Mouse (Mus musculus) spleen, postnatal 4 days (tissue): ENCODE data around the gene Dazl.
"Not testable (repeated sequence)": the region's sequence is repeated elsewhere in the genome, so short reads cannot be mapped to it uniquely, and the experiment has no call there.

Experiments
- DNase-seq, 2 experiments: peaks; one replicate each; pipeline ENCODE4 v3.0.0; 2022; ENCODE audit warnings: low spot score in 2 of 2

Dazl gene

GRCm38 (mm10) chr17:50291485-50292200 is 1.8 kb downstream of the Dazl start:
- DNase-seq, result no peak

- no peak for DNase-seq
Measured at GRCm38 (mm10) chr17:50284845-50285244, 8.6 kb downstream of the Dazl start.

GRCm38 (mm10) chr17:50261615-50262014 is 31.8 kb downstream of the Dazl start:
- not testable (repeated sequence) for DNase-seq

GRCm38 (mm10) chr17:50260856-50261255 is 32.6 kb downstream of the Dazl start:
- no peak for DNase-seq

GRCm38 (mm10) chr17:50246605-50247004 is 46.8 kb downstream of the Dazl start:
- no peak for DNase-seq

GRCm38 (mm10) chr17:50244675-50245074 is 48.8 kb downstream of the Dazl start:
- DNase-seq, result no peak

- DNase-seq, result no peak
Measured at GRCm38 (mm10) chr17:50243326-50243725, 50.1 kb downstream of the Dazl start.

- no peak for DNase-seq
Measured at GRCm38 (mm10) chr17:50237818-50238610, 55.4 kb downstream of the Dazl start.

GRCm38 (mm10) chr17:50237436-50237709 is 56.1 kb downstream of the Dazl start:
- peak; percentile 74 to 92 for DNase-seq

GRCm38 (mm10) chr17:50236702-50237435 is 56.6 kb downstream of the Dazl start:
- no peak for DNase-seq

GRCm38 (mm10) chr17:50235943-50236701 is 57.3 kb downstream of the Dazl start:
- peak in 1 of 2 experiments; percentile 56 for DNase-seq

- peak in 1 of 2 experiments; percentile 33 for DNase-seq
Measured at GRCm38 (mm10) chr17:50233956-50234355, 59.5 kb downstream of the Dazl start.

- DNase-seq, result peak; percentile 10 to 41
Measured at GRCm38 (mm10) chr17:50232821-50233220, 60.6 kb downstream of the Dazl start.

- peak in 1 of 2 experiments; percentile 6 for DNase-seq
Measured at GRCm38 (mm10) chr17:50231206-50231605, 62.2 kb downstream of the Dazl start.

GRCm38 (mm10) chr17:50229534-50229933 is 63.9 kb downstream of the Dazl start:
- no peak for DNase-seq
